Mouse (Mus musculus) embryonic facial prominence, embryonic 10.5 days (tissue): ENCODE results near the gene Tctex1d4. TPM values are rescaled to one million over a fixed set of nuclear protein-coding genes. Genes with fewer than 3 reads are reported as not detected.
A peak's percentile ranks its signal among the peaks of the same experiment; 100 is the strongest.

Experiments
- DNase-seq: peaks from one replicate; pipeline ENCODE4 v3.0.0-alpha.2; 2017; ENCODE audit warnings: low spot score
- H3K27ac ChIP-seq: fragments of 300-500 bp; sonication (generic); replicated peaks from 2 replicates; pipeline ENCODE4 v1.5.1; 2016; ENCODE audit warnings: mild to moderate bottlenecking
- H3K27me3 ChIP-seq: fragments of 300-500 bp; sonication (generic); replicated peaks from 2 replicates; pipeline ENCODE4 v1.6.1; 2016; ENCODE audit warnings: low read depth, mild to moderate bottlenecking; ENCODE audit not compliant: poor library complexity, severe bottlenecking
- H3K36me3 ChIP-seq: fragments of 300-500 bp; sonication (generic); replicated peaks from 2 replicates; pipeline ENCODE4 v1.6.1; 2016; ENCODE audit warnings: mild to moderate bottlenecking, moderate library complexity
- H3K4me1 ChIP-seq: fragments of 300-500 bp; sonication (generic); 2 replicates; pipeline ENCODE4 v1.6.1; 2016
- H3K4me3 ChIP-seq: fragments of 300-500 bp; sonication (generic); 2 replicates; pipeline ENCODE4 v1.5.1; 2016; ENCODE audit warnings: mild to moderate bottlenecking, moderate library complexity
- H3K9me3 ChIP-seq: fragments of 300-500 bp; sonication (generic); 2 replicates; pipeline ENCODE4 v1.6.1; 2016; ENCODE audit warnings: mild to moderate bottlenecking
- WGBS: fragments of 180-500 bp; shearing (Covaris S2); methylation state at CpG from one replicate; pipeline ENCODE4 v1.1.7; 2016; 5-methylcytosine and 5-hydroxymethylcytosine counted together
- polyA plus RNA-seq: library from polyadenylated mRNA; unstranded; fragments of >200 nt; fragmentation: Nextera tagmentation; extraction: Ambion mirVana; gene quantifications from 2 replicates; pipeline ENCODE4 v1.2.1, GENCODE M21; 2016

The Tctex1d4 gene
- polyA plus RNA-seq, 1 experiment from 2014 or later, result not detected

DNA sequence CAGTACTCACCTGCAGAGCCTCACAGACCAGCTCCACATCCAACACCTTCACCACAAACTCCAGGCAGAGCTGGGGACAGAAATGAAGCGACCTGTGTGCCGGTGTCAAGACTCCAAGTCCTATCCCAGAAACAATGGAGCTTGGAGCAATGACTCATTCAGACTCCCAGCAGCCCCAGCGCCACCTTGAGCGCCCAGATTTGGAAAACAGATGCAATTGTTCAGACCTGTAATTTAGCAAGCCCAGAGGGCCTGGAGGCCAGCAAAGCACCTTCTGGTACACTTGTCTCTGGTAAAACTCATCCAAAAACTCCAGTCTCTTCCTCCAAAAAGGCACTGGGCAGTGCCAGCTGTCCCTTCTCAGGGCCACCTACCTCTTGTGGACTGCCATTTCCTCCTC lies 4.4 kb upstream of the Tctex1d4 start:
- peaks cover 47% of the 10 kb centered on the region for H3K4me1 ChIP-seq
- DNase-seq, result no peak
- WGBS, result 88% methylated on average over 4 of the region's 4 CpGs

DNA sequence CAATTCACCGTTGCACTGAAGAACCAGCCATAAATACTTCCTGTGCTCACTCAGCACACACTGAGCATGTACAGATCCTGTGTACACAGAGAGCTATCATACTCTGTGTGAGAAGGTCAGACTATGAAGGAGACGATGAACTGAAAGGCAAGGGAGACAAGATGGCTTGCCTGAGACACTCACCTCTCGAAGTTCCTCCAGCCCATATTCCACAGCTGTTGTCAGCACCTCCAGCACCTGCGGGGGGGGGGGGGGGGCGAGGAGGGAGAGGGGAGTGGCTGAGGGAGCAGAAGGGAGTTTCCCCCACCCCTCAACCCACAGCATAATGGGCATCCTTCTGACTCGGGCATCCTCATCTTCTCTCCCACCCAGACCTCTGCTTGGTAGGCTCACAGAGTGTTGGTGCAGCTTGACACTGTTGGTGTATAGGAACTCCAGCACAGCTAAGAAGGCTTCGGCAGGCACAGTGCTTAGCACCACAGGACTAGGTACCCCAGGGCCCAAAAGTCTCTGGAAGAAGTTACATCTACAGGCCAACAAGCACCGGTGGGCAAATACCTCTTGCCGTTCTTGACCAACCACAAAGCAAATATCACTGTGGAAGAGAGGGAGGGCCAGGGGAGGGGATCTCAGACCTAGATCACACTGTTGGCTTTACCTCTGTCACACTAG lies 2.9 kb upstream of the Tctex1d4 start:
- WGBS, result 76% methylated on average over 9 of the region's 9 CpGs
- no peak for DNase-seq
- peaks cover 47% of the 10 kb centered on the region for H3K4me1 ChIP-seq
- no peaks in the 10 kb centered on the region for H3K27me3 ChIP-seq
- H3K9me3 ChIP-seq, result no peaks in the 10 kb centered on the region
- no peak overlapping the region for H3K4me3 ChIP-seq
- H3K27ac ChIP-seq, result no peak overlapping the region; the same call in none of the 2 replicates
- peaks cover 10% of the 10 kb centered on the region for H3K36me3 ChIP-seq

More for the DNA sequence above, 4.4 kb upstream of the Tctex1d4 start:
- Histone ChIP-seq H3K9me3 (no peaks in the 10 kb centered on the region), H3K27me3 (no peaks in the 10 kb centered on the region), H3K27ac (no peak overlapping the region), H3K4me3 (no peak overlapping the region), H3K36me3 (no peaks in the 10 kb centered on the region)

DNA sequence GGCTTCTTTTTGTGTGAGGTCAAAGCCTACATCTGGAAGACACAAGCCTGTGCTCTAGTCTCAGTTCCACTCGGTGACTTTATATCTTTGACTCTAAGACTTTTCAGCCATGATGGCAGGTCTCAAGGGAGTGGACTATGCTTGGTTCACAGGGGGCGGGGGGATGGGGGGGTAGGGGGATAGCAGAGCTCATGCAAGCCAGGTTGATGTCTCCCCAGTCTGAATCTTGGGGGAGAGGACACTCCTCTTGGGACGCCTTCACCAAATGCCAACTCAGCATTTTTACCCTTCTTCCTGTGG lies 2.4 kb upstream of the Tctex1d4 start:
- Histone ChIP-seq H3K36me3 (peaks cover 15% of the 10 kb centered on the region), H3K27ac (peak overlapping the region; percentile 83), H3K4me3 (no peak overlapping the region), H3K27me3 (no peaks in the 10 kb centered on the region), H3K4me1 (peaks cover 47% of the 10 kb centered on the region), H3K9me3 (no peaks in the 10 kb centered on the region)
- no peak for DNase-seq
- 88% methylated on average over 3 of the region's 3 CpGs for WGBS

DNA sequence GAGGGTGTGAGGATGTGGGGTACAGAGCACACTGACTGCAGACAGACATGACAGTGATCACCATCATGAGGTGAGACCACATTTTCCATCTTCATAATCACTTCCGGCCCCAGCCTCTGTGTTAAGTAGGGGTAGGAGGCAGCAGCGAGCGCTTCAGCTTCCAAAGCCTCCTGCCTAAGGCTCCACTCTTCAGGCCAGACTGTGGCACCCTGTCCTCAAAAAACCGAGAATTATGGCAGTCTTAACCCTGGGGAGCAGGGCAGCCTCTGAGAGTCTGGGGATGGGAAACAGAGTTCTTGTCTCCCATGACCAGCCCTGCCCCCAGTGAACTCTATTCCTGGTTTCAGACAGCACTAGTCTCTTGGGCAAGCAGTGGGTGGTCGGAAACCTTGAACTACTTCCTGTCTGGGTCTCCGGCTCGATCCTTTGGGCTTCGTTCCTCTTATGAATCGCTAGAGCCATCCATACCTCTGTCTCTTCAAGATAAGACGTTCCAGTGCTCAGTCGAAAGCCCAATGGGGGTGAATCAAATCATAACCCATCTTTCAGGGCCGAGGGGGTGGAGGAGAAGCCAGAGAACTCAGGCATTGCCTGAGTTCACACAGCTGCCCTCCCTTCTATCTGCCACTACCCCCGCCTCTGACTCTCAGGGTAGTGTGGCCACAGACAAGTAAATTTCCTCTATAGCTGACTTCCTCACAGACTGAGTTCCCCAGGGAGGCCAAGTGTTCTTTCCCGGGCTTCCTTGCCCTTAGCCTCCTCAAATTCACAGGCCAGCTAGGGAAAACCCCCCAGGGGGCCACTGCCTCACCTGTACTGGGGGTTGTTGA lies 1.9 kb upstream of the Tctex1d4 start:
- peak overlapping the region; percentile 23 for H3K4me3 ChIP-seq
- peaks cover 46% of the 10 kb centered on the region for H3K4me1 ChIP-seq
- peaks cover 4% of the 10 kb centered on the region for H3K27me3 ChIP-seq
- 67% methylated on average over 14 of the region's 14 CpGs for WGBS
- DNase-seq, result no peak
- H3K36me3 ChIP-seq, result peaks cover 19% of the 10 kb centered on the region
- no peaks in the 10 kb centered on the region for H3K9me3 ChIP-seq
- H3K27ac ChIP-seq, result peak overlapping the region; percentile 83

DNA sequence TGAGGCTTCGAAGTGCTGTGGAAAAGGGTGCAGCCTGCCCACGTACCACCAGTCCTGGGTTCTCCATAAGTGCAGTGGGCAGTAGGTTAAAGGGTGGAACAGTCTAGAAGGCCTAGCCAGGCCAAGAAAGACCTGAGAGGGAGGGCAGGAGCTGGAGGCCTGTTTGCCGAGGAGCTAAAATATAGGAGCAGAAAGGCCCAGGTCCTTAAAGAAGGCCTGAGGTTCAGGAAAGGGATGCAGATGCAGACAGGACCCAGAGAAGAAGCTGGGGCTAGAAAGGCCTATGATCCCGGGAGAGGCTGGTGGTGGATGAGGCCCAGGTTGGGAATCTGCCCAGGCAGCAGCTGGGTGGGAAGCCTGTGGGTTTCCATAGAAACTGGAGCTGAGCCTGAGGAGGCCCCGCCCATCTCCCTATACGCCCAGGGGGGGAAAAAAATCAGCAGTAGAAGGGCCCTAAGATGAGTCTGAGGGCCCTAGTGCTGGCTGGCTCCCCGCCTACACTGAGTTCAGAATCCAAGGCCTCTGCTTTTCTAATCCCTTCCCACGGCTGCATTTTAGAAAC lies 1.2 kb upstream of the Tctex1d4 start, which contains the start of gene Btbd19:
Gene Btbd19, minus strand, starts transcription at position 378 of the 562 bp plus-strand sequence.
- peak; percentile 64 for DNase-seq
- H3K27ac ChIP-seq, result peak within 1 kb of the TSS; percentile 83
- peak within 1 kb of the TSS; percentile 23 for H3K4me3 ChIP-seq
- H3K9me3 ChIP-seq, result no peaks in the 10 kb centered on the region
- 37% methylated on average over 8 of the region's 8 CpGs for WGBS
- H3K36me3 ChIP-seq, result peaks cover 26% of the 10 kb centered on the region
- H3K4me1 ChIP-seq, result peaks cover 45% of the 10 kb centered on the region
- peaks cover 9% of the 10 kb centered on the region for H3K27me3 ChIP-seq

DNA sequence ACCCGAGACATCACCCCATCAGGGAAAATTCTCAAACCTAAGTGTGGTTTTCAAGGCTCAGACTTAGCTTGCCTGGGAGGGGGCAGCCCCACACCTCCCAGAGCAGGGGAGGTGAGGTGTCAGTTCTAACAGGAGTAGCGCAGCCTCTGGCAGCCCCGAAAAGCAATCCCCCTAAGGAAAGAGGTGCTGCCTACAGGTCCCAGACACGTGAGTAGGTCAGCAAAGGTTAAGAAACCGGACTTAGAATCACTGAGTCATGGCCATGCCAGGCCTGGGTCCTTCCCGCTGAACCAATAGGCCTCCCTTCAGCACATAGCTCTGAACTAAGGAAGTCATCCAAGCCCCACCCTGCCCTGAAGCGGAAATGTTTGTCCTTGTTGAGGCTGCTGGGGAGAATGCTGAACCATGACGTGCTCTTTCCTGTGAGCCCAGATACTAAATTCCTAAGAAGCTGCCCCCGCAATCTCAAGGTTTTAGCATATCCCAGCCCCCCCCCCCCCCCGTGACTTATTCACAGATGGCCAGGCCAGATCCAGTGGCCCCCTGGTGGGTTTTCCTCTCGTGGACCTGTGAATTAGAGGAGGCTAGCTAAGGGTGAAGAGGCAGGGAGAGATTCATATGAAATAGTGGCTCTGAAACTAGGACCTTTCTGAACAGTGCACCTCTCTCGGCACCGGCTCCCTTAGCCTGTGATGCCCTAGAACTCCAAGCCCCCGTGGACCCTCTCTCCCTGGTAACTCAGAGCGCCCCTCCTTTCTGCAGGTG lies 502 bp upstream of the Tctex1d4 start:
- WGBS, result 44% methylated on average over 15 of the region's 15 CpGs
- Histone ChIP-seq H3K36me3 (peaks cover 30% of the 10 kb centered on the region), H3K4me3 (peak overlapping the region; percentile 23), H3K27ac (peak overlapping the region; percentile 83), H3K4me1 (peaks cover 48% of the 10 kb centered on the region), H3K9me3 (no peaks in the 10 kb centered on the region), H3K27me3 (peaks cover 16% of the 10 kb centered on the region)
- peak; percentile 39 for DNase-seq

DNA sequence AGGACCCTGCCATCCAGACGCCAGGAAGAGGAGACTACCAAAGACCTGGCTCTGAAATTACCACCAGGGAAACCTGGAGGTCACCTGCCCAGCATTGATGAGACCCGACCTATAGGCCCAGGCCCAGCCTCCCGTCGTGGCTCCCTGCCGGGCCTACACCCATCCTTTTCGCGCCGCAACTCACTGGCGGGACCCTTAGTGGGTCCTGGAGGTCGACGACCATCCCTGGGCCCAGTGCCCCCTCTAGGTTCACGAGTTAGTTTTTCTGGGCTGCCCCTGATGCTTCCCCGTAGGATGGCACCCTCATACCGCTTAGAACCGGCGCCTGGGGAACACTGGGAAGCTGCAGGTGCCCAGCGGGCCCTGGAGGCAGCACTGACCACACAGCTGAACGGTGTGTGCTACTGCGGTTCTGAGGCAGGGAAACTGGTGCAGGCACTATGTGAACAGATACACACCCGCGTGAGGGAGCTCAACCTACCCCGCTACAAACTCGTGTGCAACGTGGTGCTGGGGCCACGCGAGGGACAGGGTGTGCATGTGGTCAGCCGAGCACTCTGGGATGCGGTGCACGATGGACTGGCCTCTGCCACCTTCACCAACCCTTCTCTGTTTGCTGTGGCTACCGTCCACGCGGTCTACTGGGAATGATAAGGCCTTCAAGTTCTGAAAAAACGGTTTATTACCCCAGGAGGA lies 1.5 kb downstream of the Tctex1d4 start:
- WGBS, result 91% methylated on average over 33 of the region's 33 CpGs
- Histone ChIP-seq H3K36me3 (peaks cover 37% of the 10 kb centered on the region), H3K27ac (no peak overlapping the region), H3K4me1 (peaks cover 63% of the 10 kb centered on the region), H3K27me3 (peaks cover 37% of the 10 kb centered on the region), H3K4me3 (no peak overlapping the region), H3K9me3 (no peaks in the 10 kb centered on the region)
- no peak for DNase-seq

DNA sequence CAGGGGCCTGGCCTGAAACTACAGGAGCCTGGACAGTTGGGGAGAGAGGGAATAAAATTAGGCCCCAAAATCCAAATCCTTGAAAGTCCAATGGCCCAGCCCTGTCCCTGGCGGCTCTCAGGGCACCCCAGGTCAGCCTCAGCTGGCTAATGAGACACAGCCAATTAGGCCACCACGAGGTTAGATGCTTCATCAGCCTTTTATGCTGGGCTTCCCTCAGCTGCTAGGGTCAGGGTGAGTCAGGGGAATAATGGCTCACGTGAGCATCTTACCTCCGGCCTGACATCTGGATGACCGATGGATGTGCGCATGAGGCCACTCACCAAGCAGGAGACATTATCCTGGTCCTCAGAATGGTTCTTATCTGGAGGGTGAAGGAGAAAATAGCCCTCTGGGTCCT lies 4.2 kb downstream of the Tctex1d4 start:
- DNase-seq, result no peak
- WGBS, result 61% methylated on average over 6 of the region's 6 CpGs
- H3K36me3 ChIP-seq, result peaks cover 37% of the 10 kb centered on the region
- no peaks in the 10 kb centered on the region for H3K9me3 ChIP-seq
- peaks cover 56% of the 10 kb centered on the region for H3K4me1 ChIP-seq
- no peak overlapping the region for H3K27ac ChIP-seq
- peak overlapping the region; percentile 92 for H3K4me3 ChIP-seq
- H3K27me3 ChIP-seq, result peaks cover 45% of the 10 kb centered on the region

DNA sequence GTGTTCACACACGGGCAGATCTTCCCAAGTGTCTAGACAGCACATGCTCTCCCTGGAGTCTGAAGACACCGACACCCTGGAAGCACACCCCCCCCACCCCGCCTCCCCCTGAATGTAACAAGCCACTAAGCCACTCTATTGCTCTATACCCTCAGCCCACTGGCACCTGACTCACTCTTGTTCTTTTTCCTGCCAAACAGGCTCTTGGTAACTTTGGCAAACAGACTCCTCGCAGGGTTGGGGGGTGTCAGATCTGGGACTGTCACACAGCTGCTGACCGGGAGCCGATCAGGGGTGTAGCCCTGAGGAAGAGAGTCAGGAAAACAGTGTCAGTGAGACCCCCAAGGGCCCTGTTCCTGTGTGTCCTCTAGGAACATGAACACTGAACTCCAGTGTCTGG lies 4.6 kb downstream of the Tctex1d4 start:
- H3K27me3 ChIP-seq, result peaks cover 45% of the 10 kb centered on the region
- H3K4me3 ChIP-seq, result peak overlapping the region; percentile 92

DNA sequence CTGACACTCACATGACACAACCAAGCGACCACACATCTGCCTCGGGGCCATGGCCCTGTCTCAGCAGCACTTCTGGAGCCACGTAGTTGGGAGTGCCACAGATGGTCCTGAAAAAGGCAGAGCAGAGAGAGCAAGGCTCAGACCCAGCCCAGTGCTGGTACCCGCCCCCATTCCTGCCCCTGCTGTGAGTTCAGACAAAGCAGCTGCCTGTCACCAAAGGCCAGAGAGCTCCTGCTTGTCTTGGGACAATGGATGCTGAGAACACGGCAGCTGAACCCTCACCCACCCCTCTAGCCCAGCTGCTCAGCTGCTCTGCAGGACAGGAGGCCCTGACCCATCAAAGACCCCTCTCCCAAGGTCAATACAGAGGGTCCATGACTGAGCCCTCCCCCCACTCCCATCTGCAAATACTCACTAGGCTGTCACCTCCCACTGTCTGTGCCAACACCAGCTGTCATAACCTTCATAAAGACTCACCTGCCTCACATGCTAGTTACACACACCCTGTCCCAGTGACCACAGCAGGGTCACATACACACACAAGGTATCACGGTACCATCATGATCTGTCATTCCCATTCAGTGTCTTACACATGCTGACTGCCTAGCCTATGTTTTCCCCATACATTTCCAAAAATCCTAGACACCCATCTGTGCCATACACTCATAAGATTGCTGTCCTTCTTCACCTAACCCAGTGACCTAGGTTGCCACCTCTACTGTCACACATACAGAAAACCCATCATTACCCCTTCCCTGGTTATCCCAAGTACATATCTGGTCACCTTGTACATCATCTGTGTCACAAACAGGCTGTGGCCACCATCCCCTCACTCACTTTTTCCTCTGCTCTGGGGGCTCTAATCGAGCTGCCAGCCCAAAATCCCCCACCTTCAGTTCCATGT lies 5.5 kb downstream of the Tctex1d4 start:
- 6% methylated on average over 7 of the region's 7 CpGs for WGBS
- peak; percentile 72 for DNase-seq
- Histone ChIP-seq H3K4me3 (peak overlapping the region; percentile 92), H3K4me1 (peaks cover 52% of the 10 kb centered on the region), H3K27me3 (peaks cover 45% of the 10 kb centered on the region), H3K9me3 (no peaks in the 10 kb centered on the region), H3K27ac (peak overlapping the region; percentile 49), H3K36me3 (peaks cover 37% of the 10 kb centered on the region)

More for the DNA sequence above, 4.6 kb downstream of the Tctex1d4 start:
- Histone ChIP-seq H3K36me3 (peaks cover 37% of the 10 kb centered on the region), H3K27ac (peak overlapping the region; percentile 49), H3K4me1 (peaks cover 56% of the 10 kb centered on the region), H3K9me3 (no peaks in the 10 kb centered on the region)
- 68% methylated on average over 6 of the region's 6 CpGs for WGBS
- no peak for DNase-seq

DNA sequence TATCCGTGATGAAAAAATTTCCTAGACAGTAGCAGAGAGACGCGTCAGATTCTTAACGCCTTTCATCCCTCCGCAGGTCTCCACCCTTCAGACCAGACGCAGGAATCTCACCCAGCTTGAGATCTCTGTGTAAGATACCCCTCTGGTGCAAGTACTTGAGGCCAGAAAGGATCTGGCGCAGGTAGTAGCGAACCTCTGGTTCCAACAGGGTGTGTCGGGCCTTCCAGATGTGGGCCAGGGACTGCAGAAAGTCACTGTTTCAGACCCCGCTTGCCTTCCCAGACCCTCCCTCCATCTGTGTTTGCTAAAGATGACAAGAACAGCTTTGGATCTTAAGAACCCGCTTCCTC lies 6.2 kb downstream of the Tctex1d4 start:
- Histone ChIP-seq H3K27me3 (peaks cover 45% of the 10 kb centered on the region), H3K27ac (0 out of 2 replicates have a peak overlapping the region, but pooled peaks have one; percentile 2), H3K9me3 (no peaks in the 10 kb centered on the region), H3K36me3 (peaks cover 36% of the 10 kb centered on the region), H3K4me3 (peak overlapping the region; percentile 92), H3K4me1 (peaks cover 52% of the 10 kb centered on the region)
- 3% methylated on average over 11 of the region's 11 CpGs for WGBS
- DNase-seq, result no peak
